Mouse (Mus musculus) midbrain, embryonic 16.5 days (tissue): ENCODE data around the gene Slc25a14. TPM values are rescaled to one million over a fixed set of nuclear protein-coding genes. Genes with fewer than 3 reads are reported as not detected.

ENCODE experiments used
- ATAC-seq: fragments of 200-750 bp; cut with Nextera tagmentation; 2 replicates; pipeline ENCODE4 v1.8.0; 2017; ENCODE audit warnings: moderate TSS enrichment
- H3K27ac ChIP-seq: fragments of 300-500 bp; sonication (generic); 2 replicates; pipeline ENCODE4 v1.5.1; 2014; ENCODE audit warnings: mild to moderate bottlenecking, low read length, mixed read lengths
- H3K27me3 ChIP-seq: fragments of 300-500 bp; sonication (generic); 2 replicates; pipeline ENCODE4 v1.6.1; 2014; ENCODE audit warnings: low read depth, low read length, mixed read lengths; ENCODE audit not compliant: control insufficient read depth, insufficient read depth
- H3K36me3 ChIP-seq: fragments of 300-500 bp; sonication (generic); 2 replicates; pipeline ENCODE4 v1.6.1; 2014; ENCODE audit warnings: mild to moderate bottlenecking, low read length, moderate library complexity, mixed read lengths; ENCODE audit not compliant: control insufficient read depth, insufficient read depth
- H3K4me1 ChIP-seq: fragments of 300-500 bp; sonication (generic); 2 replicates; pipeline ENCODE4 v1.6.1; 2014; ENCODE audit warnings: mild to moderate bottlenecking, low read length, mixed read lengths; ENCODE audit not compliant: control insufficient read depth, insufficient read depth
- H3K4me2 ChIP-seq: fragments of 300-500 bp; sonication (generic); 2 replicates; pipeline ENCODE4 v1.6.1; 2014; ENCODE audit warnings: mild to moderate bottlenecking, low read length, mixed read lengths
- H3K4me3 ChIP-seq: fragments of 300-500 bp; sonication (generic); 2 replicates; pipeline ENCODE4 v1.5.1; 2014; ENCODE audit warnings: low read depth, mild to moderate bottlenecking, low read length, moderate library complexity, mixed read lengths
- H3K9ac ChIP-seq: fragments of 300-500 bp; sonication (generic); 2 replicates; pipeline ENCODE4 v1.6.1; 2014; ENCODE audit warnings: low read depth, low read length, mixed read lengths
- H3K9me3 ChIP-seq: fragments of 300-500 bp; sonication (generic); replicated peaks from 2 replicates; pipeline ENCODE4 v1.6.1; 2014; ENCODE audit warnings: mild to moderate bottlenecking, low read length, mixed read lengths; ENCODE audit not compliant: control insufficient read depth, poor library complexity, severe bottlenecking
- WGBS: fragments of 180-500 bp; shearing (Covaris S2); extraction: QIAGEN DNeasy Blood & Tissue Kit; methylation state at CpG from one replicate; pipeline ENCODE4 v1.1.7; 2014; 5-methylcytosine and 5-hydroxymethylcytosine counted together
- polyA plus RNA-seq: library from polyadenylated mRNA; unstranded; fragments of >200 nt; fragmentation: Nextera tagmentation; extraction: Ambion mirVana; gene quantifications from 2 replicates; pipeline ENCODE4 v1.2.1, GENCODE M21; 2015

Slc25a14 gene
- polyA plus RNA-seq, 1 experiment from 2014 or later = 43.6 TPM

- H3K4me3 ChIP-seq = no peak overlapping the region
- ATAC-seq = no peak
- WGBS = 62% methylated on average over 2 of the region's 2 CpGs
Measured at GRCm38 (mm10) chrX:48637032-48637431, 13.8 kb downstream of the Slc25a14 start.

GRCm38 (mm10) chrX:48644122-48644521 lies 20.9 kb downstream of the Slc25a14 start:
- Histone ChIP-seq H3K36me3 (0 out of 2 replicates have a peak, but pooled peaks cover 2% of the 10 kb centered on the region), H3K9me3 (no peaks in the 10 kb centered on the region), H3K27ac (no peak overlapping the region), H3K9ac (no peak overlapping the region), H3K4me1 (no peaks in the 10 kb centered on the region), H3K4me2 (no peak overlapping the region), H3K27me3 (no peaks in the 10 kb centered on the region), H3K4me3 (no peak overlapping the region)
- ATAC-seq = no peak
- 87% methylated on average over 2 of the region's 2 CpGs for whole genome bisulfite sequencing

More at GRCm38 (mm10) chrX:48637032-48637431, 13.8 kb downstream of the Slc25a14 start:
- H3K4me1 ChIP-seq = no peaks in the 10 kb centered on the region
- no peaks in the 10 kb centered on the region for H3K27me3 ChIP-seq
- no peak overlapping the region for H3K9ac ChIP-seq
- H3K36me3 ChIP-seq = 0 out of 2 replicates have a peak, but pooled peaks cover 2% of the 10 kb centered on the region
- no peak overlapping the region for H3K4me2 ChIP-seq
- no peaks in the 10 kb centered on the region for H3K9me3 ChIP-seq
- H3K27ac ChIP-seq = no peak overlapping the region

- ATAC-seq = no peak
- 17% methylated on average over 6 of the region's 6 CpGs for WGBS
- H3K4me2 ChIP-seq = no peak overlapping the region
Measured at GRCm38 (mm10) chrX:48666807-48667206, 43.6 kb downstream of the Slc25a14 start.

DNA sequence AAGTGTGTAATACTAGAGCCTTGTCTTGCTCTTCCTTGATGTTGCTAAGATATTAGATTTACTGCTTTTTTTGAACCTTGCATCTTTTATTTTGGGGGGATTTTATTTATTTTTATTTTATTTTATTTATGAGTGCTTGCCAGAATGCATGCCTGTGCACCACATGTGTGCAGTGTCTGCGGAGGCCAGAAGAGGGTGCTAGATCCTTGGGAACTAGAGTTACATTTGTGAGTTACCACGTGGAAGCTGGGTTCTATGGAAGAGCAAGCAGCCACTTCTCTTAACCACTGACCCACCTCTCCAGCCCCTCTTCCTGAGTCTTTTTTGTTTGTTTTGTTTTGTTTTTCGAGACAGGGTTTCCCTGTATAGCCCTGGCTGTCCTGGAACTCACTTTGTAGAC lies 46.4 kb downstream of the Slc25a14 start:
- no peak overlapping the region for H3K4me3 ChIP-seq
- no peak overlapping the region for H3K9ac ChIP-seq
- no peak overlapping the region for H3K4me2 ChIP-seq
- H3K9me3 ChIP-seq = no peaks in the 10 kb centered on the region
- no peaks in the 10 kb centered on the region for H3K4me1 ChIP-seq
- ATAC-seq = no peak
- H3K27me3 ChIP-seq = no peaks in the 10 kb centered on the region
- no peak overlapping the region for H3K27ac ChIP-seq
- 74% methylated on average over 3 of the region's 3 CpGs for WGBS
- H3K36me3 ChIP-seq = no peaks in the 10 kb centered on the region

More at GRCm38 (mm10) chrX:48666807-48667206, 43.6 kb downstream of the Slc25a14 start:
- Histone ChIP-seq H3K36me3 (no peaks in the 10 kb centered on the region), H3K4me1 (no peaks in the 10 kb centered on the region), H3K9ac (no peak overlapping the region), H3K9me3 (no peaks in the 10 kb centered on the region), H3K4me3 (no peak overlapping the region), H3K27me3 (no peaks in the 10 kb centered on the region), H3K27ac (no peak overlapping the region)

DNA sequence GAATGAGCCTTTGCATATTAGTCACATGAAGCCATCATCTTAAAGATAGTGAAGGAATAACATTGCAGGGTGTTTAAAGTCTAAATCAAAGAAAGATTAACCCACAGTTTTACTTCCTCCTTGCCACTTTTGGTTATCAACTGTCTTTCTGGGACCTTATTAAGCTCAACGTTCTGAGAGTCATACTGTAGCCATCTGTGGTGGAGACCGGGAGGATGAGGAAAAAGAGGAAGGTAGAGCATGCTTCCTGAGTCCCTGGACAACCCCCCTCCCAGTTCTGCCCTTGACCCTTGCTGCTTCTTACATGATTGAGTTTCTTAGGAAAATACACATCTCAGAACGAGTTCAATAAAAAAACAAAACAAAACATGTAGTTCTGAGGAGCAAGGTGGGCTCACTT lies 48.5 kb downstream of the Slc25a14 start:
- Histone ChIP-seq H3K36me3 (no peaks in the 10 kb centered on the region), H3K9me3 (no peaks in the 10 kb centered on the region), H3K4me2 (no peak overlapping the region), H3K9ac (no peak overlapping the region), H3K27me3 (no peaks in the 10 kb centered on the region), H3K4me3 (no peak overlapping the region), H3K4me1 (no peaks in the 10 kb centered on the region), H3K27ac (no peak overlapping the region)
- no peak for ATAC-seq
- WGBS = 66% methylated on average over 3 of the region's 3 CpGs

DNA sequence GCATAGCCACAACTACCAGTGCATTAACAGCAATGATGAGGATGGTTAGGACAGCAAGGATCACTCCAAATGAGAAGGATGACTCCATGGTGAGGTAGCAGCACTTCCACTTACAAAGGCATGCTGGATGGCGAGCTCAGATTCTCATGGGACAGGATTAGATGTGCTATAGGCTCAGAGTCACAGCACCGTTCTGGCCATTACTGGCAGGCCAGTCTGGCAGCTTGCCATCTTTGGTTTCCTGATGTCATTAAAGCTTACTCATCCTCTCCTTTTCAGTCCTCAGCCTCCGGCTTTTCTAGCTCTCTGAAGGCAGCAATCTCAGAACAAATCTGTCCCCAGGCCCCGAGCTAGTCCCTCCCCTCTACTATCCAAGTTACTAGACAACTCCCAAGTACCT lies 51.0 kb downstream of the Slc25a14 start, which contains the start of gene Gpr119:
Gene Gpr119, minus strand, starts transcription at position 308 of the 400 bp plus-strand sequence.
- Histone ChIP-seq H3K27ac (no peak within 1 kb of the TSS), H3K4me1 (no peaks in the 10 kb centered on the region), H3K9ac (no peak within 1 kb of the TSS), H3K4me2 (no peak within 1 kb of the TSS), H3K36me3 (no peaks in the 10 kb centered on the region), H3K4me3 (no peak within 1 kb of the TSS), H3K27me3 (no peaks in the 10 kb centered on the region), H3K9me3 (no peaks in the 10 kb centered on the region)
- ATAC-seq = no peak; the same call in 1 of the 2 replicates
- WGBS = 43% methylated on average over 4 of the region's 4 CpGs

DNA sequence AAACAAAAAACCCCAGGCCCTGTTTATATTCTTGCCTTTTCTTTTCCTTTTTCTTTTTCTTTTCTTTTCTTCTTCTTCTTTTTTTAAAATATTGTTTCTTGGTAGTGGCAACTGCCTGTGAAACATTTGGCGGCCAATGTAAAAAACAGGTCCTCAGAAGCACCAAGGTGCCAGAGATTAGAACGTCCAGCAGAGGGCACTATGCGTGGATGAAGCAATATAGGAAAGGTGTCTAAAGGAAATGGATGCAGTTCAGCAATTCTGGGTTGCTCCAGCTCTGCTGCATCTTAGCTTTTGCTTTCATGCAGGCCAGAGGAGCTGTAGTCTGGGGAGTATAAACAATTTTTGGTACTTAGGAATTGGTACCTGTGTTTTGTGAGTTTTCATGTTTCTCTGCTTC lies 60.2 kb downstream of the Slc25a14 start:
- H3K4me1 ChIP-seq = no peaks in the 10 kb centered on the region
- ATAC-seq = no peak
- 20% methylated on average over 3 of the region's 3 CpGs for WGBS
- no peak overlapping the region for H3K27ac ChIP-seq
- H3K9me3 ChIP-seq = no peaks in the 10 kb centered on the region
- H3K36me3 ChIP-seq = no peaks in the 10 kb centered on the region
- H3K4me2 ChIP-seq = no peak overlapping the region
- H3K27me3 ChIP-seq = no peaks in the 10 kb centered on the region
- no peak overlapping the region for H3K4me3 ChIP-seq
- H3K9ac ChIP-seq = no peak overlapping the region

DNA sequence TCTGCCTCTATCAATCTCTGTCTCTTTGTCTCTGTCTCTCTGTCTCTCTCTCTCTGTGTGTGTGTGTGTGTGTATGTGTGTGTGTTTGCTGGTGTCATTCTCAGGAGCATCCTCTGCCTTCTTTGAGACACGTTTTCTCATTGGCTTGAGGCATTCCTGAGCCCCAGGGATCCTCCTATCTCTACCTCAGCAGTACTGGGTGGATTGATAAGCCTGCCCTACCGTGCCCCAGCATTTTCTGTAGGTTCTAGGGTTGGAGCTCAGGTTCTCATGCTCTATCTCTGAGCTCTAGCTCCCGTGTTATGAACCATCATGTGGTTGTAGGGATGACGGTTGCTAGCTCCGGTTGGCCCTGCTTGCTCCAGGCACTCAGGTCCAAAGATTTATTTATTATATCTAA lies 60.6 kb downstream of the Slc25a14 start:
- Histone ChIP-seq H3K4me1 (no peaks in the 10 kb centered on the region), H3K36me3 (no peaks in the 10 kb centered on the region), H3K4me3 (no peak overlapping the region), H3K27me3 (no peaks in the 10 kb centered on the region), H3K9me3 (no peaks in the 10 kb centered on the region), H3K4me2 (no peak overlapping the region), H3K27ac (no peak overlapping the region), H3K9ac (no peak overlapping the region)
- ATAC-seq = no peak
- WGBS = 74% methylated on average over 5 of the region's 5 CpGs

- Histone ChIP-seq H3K27me3 (no peaks in the 10 kb centered on the region), H3K4me1 (peaks cover 9% of the 10 kb centered on the region), H3K4me3 (peak overlapping the region; percentile 62), H3K9ac (peak overlapping the region; percentile 20; the same call in 1 of the 2 replicates), H3K36me3 (no peaks in the 10 kb centered on the region), H3K9me3 (no peaks in the 10 kb centered on the region), H3K27ac (peak overlapping the region; percentile 23; the same call in 1 of the 2 replicates), H3K4me2 (peak overlapping the region; percentile 64)
- peak; percentile 90 for ATAC-seq
- WGBS = 14% methylated on average over 6 of the region's 6 CpGs
Measured at GRCm38 (mm10) chrX:48694460-48694859, 71.2 kb downstream of the Slc25a14 start.
